Mouse (Mus musculus): ENCODE measurements at regions not wholly inside any gene's neighbourhood (a gene's known extent, or its start where the extent isn't known, plus 50 kb on each side); places are given as distances from the start of the nearest gene placed in this dataset.
A peak's percentile ranks its signal among the peaks of the same experiment; 100 is the strongest.
"Not testable (repeated sequence)": the region's sequence is repeated elsewhere in the genome, so short reads cannot be mapped to it uniquely, and the experiment has no call there.

DNA sequence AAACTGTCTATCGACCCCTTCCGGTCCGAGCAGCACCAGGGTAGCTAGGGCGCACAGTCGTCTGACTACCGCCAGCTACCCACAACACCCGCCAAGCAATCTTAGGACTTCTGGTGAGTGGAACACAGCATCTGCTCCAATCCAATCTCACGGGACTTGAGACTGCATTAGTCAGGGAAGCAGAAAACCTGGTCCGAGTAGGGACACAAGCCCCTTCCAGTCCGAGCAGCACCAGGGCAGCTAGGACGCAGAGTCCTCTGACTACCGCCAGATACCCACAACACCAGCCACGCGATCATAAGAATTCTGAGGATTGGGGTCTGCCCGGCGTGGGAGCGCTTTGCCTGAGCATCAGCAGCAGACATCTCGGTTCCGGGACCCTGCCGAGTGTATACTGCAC lies 79.6 kb downstream of the Gm10715 start:
- not testable (repeated sequence) for DNase-seq (ENCODE audit: low spot score)

DNA sequence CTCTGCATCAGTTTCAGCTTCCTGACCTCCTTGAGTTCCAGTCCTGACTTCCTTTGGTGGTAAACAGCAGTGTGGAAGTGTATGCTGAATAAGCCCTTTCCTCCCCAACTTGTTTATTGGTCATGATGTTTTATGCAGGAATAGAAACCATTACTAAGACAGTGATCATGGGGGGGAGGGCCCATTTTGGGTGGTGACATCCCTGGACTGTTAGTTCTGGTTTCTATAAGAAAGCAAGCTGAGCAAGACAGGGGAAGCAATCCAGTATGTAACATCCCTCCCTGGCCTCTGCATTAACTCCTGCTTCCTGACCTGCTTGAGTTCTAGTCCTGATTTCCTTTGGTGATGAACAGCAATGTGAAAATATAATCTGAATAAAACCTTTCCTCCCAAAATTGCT lies 124.5 kb downstream of the Gm10715 start:
- no peak for DNase-seq (ENCODE audit: low spot score)

DNA sequence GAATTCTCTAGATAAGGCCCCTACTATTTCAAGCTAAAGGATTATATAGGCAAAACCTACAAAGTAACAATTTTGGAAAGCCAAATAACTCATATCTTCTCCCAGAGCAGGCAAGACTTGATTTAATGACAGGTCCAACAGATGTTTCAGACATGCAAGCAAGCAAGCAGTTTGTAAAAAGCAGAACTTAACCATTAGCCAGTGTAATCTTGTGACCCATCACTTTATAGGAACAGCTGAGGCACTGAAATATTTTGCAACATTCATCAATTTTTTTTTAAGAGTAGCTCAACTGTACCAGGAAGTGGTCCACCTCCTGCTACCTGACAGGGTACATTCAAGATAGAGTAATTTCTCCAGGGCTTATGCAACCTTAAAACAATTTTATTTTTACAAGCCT lies 147.7 kb downstream of the Gm10715 start:
- DNase-seq (ENCODE audit: low spot score) = no peak

- peak; percentile 74 for DNase-seq (ENCODE audit: low spot score)
Measured at GRCm38 (mm10) chr9:3199151-3200018, 135.6 kb upstream of the Alkbh8 start.

DNA sequence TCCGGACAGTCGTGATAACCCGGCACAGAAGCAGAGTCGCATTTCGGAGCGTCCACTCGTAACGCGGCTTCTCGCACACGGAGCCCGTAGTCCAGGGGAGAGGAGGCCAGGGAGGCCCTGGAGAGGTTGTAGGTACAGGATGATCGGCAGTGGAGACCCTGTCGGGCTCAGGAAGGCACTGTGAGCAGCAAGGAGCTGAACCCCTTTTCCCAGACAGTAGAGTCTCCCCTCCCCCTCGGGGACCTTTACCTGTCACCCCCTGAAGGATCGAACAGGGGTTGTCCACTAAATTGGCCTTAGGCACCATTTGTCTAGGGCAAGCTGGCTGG lies 135.0 kb upstream of the Alkbh8 start:
- not testable (repeated sequence) for DNase-seq (ENCODE audit: low spot score)

DNA sequence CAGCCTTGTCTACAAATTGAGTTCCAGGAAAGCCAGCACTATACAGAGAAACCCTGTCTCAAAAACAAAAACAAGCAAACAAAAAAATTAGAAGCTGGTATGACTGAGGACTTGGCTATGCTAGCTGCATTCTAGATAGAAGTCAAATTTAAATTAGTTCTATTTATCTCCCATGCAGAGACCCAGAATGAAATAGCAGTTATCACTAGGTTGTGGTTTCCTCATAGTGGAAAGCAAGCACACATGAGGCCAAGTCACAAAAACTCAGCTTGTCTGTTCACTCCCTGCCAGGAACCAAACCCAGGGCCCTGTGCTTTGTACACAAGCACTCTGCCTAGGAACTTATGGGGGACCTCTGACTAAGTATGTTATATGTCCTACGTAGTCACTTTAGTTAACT lies 126.8 kb upstream of the Alkbh8 start:
- DNase-seq (ENCODE audit: low spot score) = not testable (repeated sequence)

DNA sequence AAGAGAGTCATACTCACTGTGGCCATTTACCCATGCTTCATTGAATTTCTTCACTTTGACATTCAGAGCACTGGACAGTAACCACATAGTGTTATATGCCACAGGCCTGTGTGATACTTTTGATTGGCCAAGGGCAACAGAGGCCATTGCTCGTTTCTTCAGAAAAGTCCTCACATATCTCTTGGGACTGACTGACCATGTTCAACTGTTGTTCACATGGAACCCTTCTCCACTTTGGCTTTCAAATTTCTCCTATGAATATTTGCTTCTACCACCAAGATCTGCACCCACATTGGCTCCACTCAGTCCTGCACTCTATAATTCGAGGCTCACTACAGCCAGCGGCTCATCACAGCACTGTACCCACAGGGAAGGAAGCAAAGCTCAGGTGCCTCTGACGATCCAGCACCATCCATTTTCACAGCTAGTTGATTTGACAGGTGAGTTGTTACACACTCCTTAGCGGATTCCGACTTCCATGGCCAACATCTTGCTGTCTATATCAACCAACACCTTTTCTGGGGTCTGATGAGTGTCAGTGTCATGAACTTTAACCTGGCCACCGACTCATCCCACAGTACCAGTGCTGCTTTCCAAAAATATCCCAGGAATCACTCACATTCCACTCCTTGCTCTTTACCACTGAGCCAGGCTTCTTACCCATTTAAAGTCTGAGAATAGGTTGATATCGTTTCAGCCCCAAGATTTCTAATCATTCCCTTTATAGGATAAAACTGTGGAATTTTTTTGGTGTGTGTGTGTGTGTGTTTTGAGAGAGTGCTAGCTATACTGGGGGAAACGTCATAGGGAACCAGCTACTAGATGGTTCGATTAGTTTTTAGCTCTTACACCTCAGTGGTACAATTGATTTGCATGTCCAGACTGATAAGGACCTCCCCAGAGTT lies 76.3 kb upstream of the Alkbh8 start:
- DNase-seq (ENCODE audit: low spot score) = no peak

GRCm38 (mm10) chr9:3260181-3260580 lies 74.8 kb upstream of the Alkbh8 start:
- DNase-seq (ENCODE audit: low spot score) = no peak

- DNase-seq (ENCODE audit: low spot score) = no peak
Measured at GRCm38 (mm10) chr9:3260860-3261259, 74.1 kb upstream of the Alkbh8 start.

GRCm38 (mm10) chr9:3264467-3264866 lies 70.5 kb upstream of the Alkbh8 start:
- no peak for DNase-seq (ENCODE audit: low spot score)

DNA sequence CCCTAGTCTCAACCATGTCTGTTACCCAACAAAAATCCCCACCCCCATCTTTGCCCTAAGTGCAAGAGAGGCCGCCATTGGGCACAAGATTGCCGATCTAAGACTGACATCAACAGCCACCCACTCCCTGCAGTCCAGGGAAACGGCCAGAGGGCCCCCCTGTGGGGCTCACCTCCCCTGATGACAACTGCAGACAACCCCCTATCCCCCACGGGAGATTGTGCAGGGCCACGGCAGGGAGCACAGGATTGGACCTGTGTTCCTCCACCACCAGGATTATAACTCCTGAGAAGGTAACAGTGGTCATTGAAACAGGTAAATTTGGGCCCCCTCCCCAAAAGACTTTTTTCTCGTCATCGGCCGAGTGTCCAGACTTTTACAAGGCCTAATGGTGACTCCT lies 54.4 kb upstream of the Alkbh8 start:
- not testable (repeated sequence) for DNase-seq (ENCODE audit: low spot score)

DNA sequence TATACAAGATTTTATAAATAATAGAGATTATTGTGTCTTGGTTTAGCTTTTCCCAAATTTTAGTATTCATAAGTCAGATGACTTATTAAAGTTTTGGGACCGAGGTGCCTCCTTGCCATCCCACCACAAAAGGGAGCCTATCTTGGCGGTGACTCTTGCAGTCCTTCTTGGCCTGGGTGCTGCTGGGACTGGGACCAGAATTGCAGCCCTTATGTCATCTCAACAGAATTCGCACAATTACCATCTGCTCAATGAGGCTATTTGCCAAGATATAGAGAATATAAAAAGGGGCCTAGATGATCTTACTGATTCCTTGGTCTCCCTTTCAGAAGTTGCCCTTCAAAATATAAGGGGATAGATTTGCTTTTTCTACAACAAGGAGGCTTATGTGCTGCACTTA lies 53.0 kb upstream of the Alkbh8 start:
- DNase-seq (ENCODE audit: low spot score) = not testable (repeated sequence)

- DNase-seq (ENCODE audit: low spot score) = not testable (repeated sequence)
Measured at GRCm38 (mm10) chr9:3283381-3283780, 51.6 kb upstream of the Alkbh8 start.
